Mouse (Mus musculus) MEL (cell line): ENCODE measurements around the gene Bnipl.

Source experiments
- CTCF ChIP-seq, 3 experiments: IDR thresholded peaks in 2 of 3; conservative IDR thresholded peaks in 1 of 3; 2 replicates each; pipeline ENCODE4 v1.5.1; 2011 to 2012; ENCODE audit warnings: low read length in 3 of 3, low read depth in 2 of 3, mild to moderate bottlenecking in 2 of 3, improper control_type of control experiment in 1 of 3, inconsistent platforms in 1 of 3, mixed read lengths in 1 of 3, moderate library complexity in 1 of 3; ENCODE audit not compliant: control insufficient read depth in 1 of 3, insufficient read depth in 1 of 3, poor library complexity in 1 of 3, severe bottlenecking in 1 of 3
- EP300 ChIP-seq, 2 experiments: IDR thresholded peaks; 2 replicates each; pipeline ENCODE4 v1.6.1; 2011; ENCODE audit warnings: improper control_type of control experiment in 2 of 2, low read length in 2 of 2, low read depth in 1 of 2, mild to moderate bottlenecking in 1 of 2
- SMC3 ChIP-seq: IDR thresholded peaks from 2 replicates; pipeline ENCODE4 v1.6.1; 2011; ENCODE audit warnings: low read depth, low read length, improper control_type of control experiment

DNA sequence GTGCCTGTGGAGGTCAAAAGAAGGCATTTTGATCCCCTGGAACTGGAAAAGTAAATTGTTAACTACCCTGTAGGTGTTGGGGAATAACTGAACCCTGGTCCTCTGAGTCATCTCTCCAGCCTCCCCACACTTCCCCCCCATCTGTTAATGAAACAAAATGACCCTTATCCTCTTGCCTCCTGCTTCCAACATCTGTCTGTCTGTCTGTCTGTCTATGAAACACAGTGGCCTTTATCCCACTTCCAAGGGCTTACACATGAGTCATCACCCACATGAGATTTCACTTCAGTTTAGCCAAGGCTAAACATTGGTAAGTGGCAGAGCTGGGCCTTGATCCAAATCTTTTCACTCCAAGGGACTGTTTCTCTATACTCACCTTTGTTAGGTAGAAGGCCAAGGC lies 16.9 kb upstream of the Bnipl start:
- TF ChIP-seq SMC3: no peak
- TF ChIP-seq EP300 (IDR thresholded peaks at IDR 0.05; ENCODE audit: low read depth in 1 of 2, low read length in 2 of 2): no peak
- no peak for TF ChIP-seq CTCF (IDR thresholded peaks at IDR 0.05 in 2 of 3, conservative IDR thresholded peaks at IDR 0.05 in 1 of 3; ENCODE audit: control insufficient read depth in 1 of 3, insufficient read depth in 1 of 3, low read depth in 2 of 3, low read length in 3 of 3, poor library complexity in 1 of 3, severe bottlenecking in 1 of 3)
